Mouse (Mus musculus) MEL (cell line): ENCODE results near the gene Mtrr.

Experiments used
- BHLHE40 ChIP-seq: IDR thresholded peaks from 2 replicates; pipeline ENCODE4 v1.6.1; 2012; ENCODE audit warnings: low read depth, mild to moderate bottlenecking, inconsistent platforms, low read length, improper control_type of control experiment, borderline replicate concordance
- CTCF ChIP-seq, 3 experiments: IDR thresholded peaks in 2 of 3; conservative IDR thresholded peaks in 1 of 3; 2 replicates each; pipeline ENCODE4 v1.5.1; 2011 to 2012; ENCODE audit warnings: low read length in 3 of 3, low read depth in 2 of 3, mild to moderate bottlenecking in 2 of 3, improper control_type of control experiment in 1 of 3, inconsistent platforms in 1 of 3, mixed read lengths in 1 of 3, moderate library complexity in 1 of 3; ENCODE audit not compliant: control insufficient read depth in 1 of 3, insufficient read depth in 1 of 3, poor library complexity in 1 of 3, severe bottlenecking in 1 of 3
- E2F4 ChIP-seq: IDR thresholded peaks from 2 replicates; pipeline ENCODE4 v1.6.1; 2011; ENCODE audit warnings: low read depth, low read length, improper control_type of control experiment, borderline replicate concordance
- ELF1 ChIP-seq: IDR thresholded peaks from 2 replicates; pipeline ENCODE4 v1.6.1; 2014; ENCODE audit warnings: low read depth, mild to moderate bottlenecking, inconsistent platforms, low read length, improper control_type of control experiment, moderate library complexity
- EP300 ChIP-seq, 2 experiments: IDR thresholded peaks; 2 replicates each; pipeline ENCODE4 v1.6.1; 2011; ENCODE audit warnings: improper control_type of control experiment in 2 of 2, low read length in 2 of 2, low read depth in 1 of 2, mild to moderate bottlenecking in 1 of 2
- GABPA ChIP-seq: IDR thresholded peaks from 2 replicates; pipeline ENCODE4 v1.6.1; 2012; ENCODE audit warnings: low read depth, mild to moderate bottlenecking, inconsistent platforms, low read length, improper control_type of control experiment, moderate library complexity
- KAT2A ChIP-seq: conservative IDR thresholded peaks from 2 replicates; pipeline ENCODE4 v1.6.1; 2012; ENCODE audit warnings: low read depth, low read length, improper control_type of control experiment, inconsistent platforms
- MEF2A ChIP-seq: IDR thresholded peaks from 2 replicates; pipeline ENCODE4 v1.6.1; 2014; ENCODE audit warnings: low read depth, mild to moderate bottlenecking, inconsistent platforms, low read length, improper control_type of control experiment; ENCODE audit not compliant: poor library complexity, insufficient replicate concordance, severe bottlenecking; ENCODE audit errors: extremely low read depth
- POLR2A ChIP-seq, 2 experiments: IDR thresholded peaks; 2 replicates each; pipeline ENCODE4 v1.6.1; 2011 to 2012; ENCODE audit warnings: low read length in 2 of 2, mild to moderate bottlenecking in 2 of 2, control low read depth in 1 of 2, improper control_type of control experiment in 1 of 2, low read depth in 1 of 2, moderate library complexity in 1 of 2; ENCODE audit not compliant: control insufficient read depth in 1 of 2, insufficient read depth in 1 of 2, poor library complexity in 1 of 2
- POLR2AphosphoS2 ChIP-seq: IDR thresholded peaks from 2 replicates; pipeline ENCODE4 v1.6.1; 2011; ENCODE audit warnings: low read length, improper control_type of control experiment
- RAD21 ChIP-seq: IDR thresholded peaks from 2 replicates; pipeline ENCODE4 v1.6.1; 2011; ENCODE audit warnings: mild to moderate bottlenecking, low read depth, low read length, improper control_type of control experiment
- SMC3 ChIP-seq: IDR thresholded peaks from 2 replicates; pipeline ENCODE4 v1.6.1; 2011; ENCODE audit warnings: low read depth, low read length, improper control_type of control experiment
- USF1 ChIP-seq: IDR thresholded peaks from 2 replicates; pipeline ENCODE4 v1.6.1; 2014; ENCODE audit warnings: low read depth, mild to moderate bottlenecking, inconsistent platforms, low read length, improper control_type of control experiment, moderate library complexity
- ZNF384 ChIP-seq: IDR thresholded peaks from 2 replicates; pipeline ENCODE4 v1.6.1; 2012; ENCODE audit warnings: low read depth, mild to moderate bottlenecking, inconsistent platforms, low read length, improper control_type of control experiment

DNA sequence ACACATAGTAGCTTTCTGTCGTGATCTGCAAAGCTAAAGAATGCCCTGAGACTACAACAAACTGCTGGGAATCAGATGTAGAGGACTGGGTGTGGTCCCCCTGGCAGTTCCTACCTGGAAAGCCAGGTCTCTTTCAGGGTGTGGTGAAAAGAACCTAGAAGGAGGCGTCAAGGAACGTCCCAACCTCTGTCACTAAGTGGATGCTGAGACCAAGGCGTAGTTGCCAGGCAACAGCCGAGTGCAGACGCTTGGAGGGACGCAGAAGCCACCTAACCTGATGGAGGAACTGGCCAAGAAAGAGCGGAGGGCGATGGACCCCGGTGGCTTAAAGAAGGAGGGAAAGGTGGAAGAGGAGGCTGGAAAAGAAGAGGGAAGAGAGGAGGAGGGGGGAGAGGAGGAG is 15.2 kb upstream of the Mtrr start, which contains the start of gene 1700001L19Rik:
- TF ChIP-seq EP300 (IDR thresholded peaks at IDR 0.05; ENCODE audit: low read depth in 1 of 2, low read length in 2 of 2) = no peak
- TF ChIP-seq CTCF (IDR thresholded peaks at IDR 0.05 in 2 of 3, conservative IDR thresholded peaks at IDR 0.05 in 1 of 3; ENCODE audit: control insufficient read depth in 1 of 3, insufficient read depth in 1 of 3, low read depth in 2 of 3, low read length in 3 of 3, poor library complexity in 1 of 3, severe bottlenecking in 1 of 3) = no peak
- no peak for TF ChIP-seq GABPA
- no peak for TF ChIP-seq E2F4
- TF ChIP-seq POLR2A (IDR thresholded peaks at IDR 0.05; ENCODE audit: control insufficient read depth in 1 of 2, insufficient read depth in 1 of 2, low read depth in 1 of 2, low read length in 2 of 2, poor library complexity in 1 of 2) = no peak
- no peak for TF ChIP-seq ZNF384
- TF ChIP-seq USF1 = no peak
- TF ChIP-seq RAD21 = no peak
- no peak for TF ChIP-seq SMC3
- TF ChIP-seq ELF1 = no peak
- TF ChIP-seq MEF2A = no peak
- no peak for TF ChIP-seq POLR2AphosphoS2
- no peak for TF ChIP-seq BHLHE40
- TF ChIP-seq KAT2A = no peak
